Mouse (Mus musculus) fibroblast of lung, adult 2 months (primary cell): ENCODE results near the gene Cdhr4.
A peak's percentile ranks its signal among the peaks of the same experiment; 100 is the strongest.
"Not testable (repeated sequence)": the region's sequence is repeated elsewhere in the genome, so short reads cannot be mapped to it uniquely, and the experiment has no call there.

Source experiments
- DNase-seq: peaks from one replicate; pipeline ENCODE4 v3.0.0-alpha.2; 2011; ENCODE audit warnings: low read depth

Cdhr4 gene

GRCm38 (mm10) chr9:108010385-108010784, 18.1 kb downstream of the Cdhr4 start:
- no peak for DNase-seq

- DNase-seq: not testable (repeated sequence)
Observed at GRCm38 (mm10) chr9:108013577-108013976, 21.3 kb downstream of the Cdhr4 start.

GRCm38 (mm10) chr9:108017127-108017526, 24.8 kb downstream of the Cdhr4 start:
- no peak for DNase-seq

- no peak for DNase-seq
Observed at GRCm38 (mm10) chr9:108020741-108021140, 28.4 kb downstream of the Cdhr4 start.

GRCm38 (mm10) chr9:108023216-108023615, 30.9 kb downstream of the Cdhr4 start:
- DNase-seq: no peak

- no peak for DNase-seq
Observed at GRCm38 (mm10) chr9:108026584-108026983, 34.3 kb downstream of the Cdhr4 start.

GRCm38 (mm10) chr9:108027867-108028266, 35.6 kb downstream of the Cdhr4 start:
- DNase-seq: no peak

- no peak for DNase-seq
Observed at GRCm38 (mm10) chr9:108032126-108032525, 39.8 kb downstream of the Cdhr4 start.

GRCm38 (mm10) chr9:108035331-108036156, 43.2 kb downstream of the Cdhr4 start:
- DNase-seq: no peak

GRCm38 (mm10) chr9:108044751-108045492, 52.6 kb downstream of the Cdhr4 start:
- no peak for DNase-seq

GRCm38 (mm10) chr9:108046582-108046981, 54.3 kb downstream of the Cdhr4 start:
- DNase-seq: no peak

- no peak for DNase-seq
Observed at GRCm38 (mm10) chr9:108047601-108048565, 55.6 kb downstream of the Cdhr4 start.

- no peak for DNase-seq
Observed at GRCm38 (mm10) chr9:108048566-108048955, 56.3 kb downstream of the Cdhr4 start.

GRCm38 (mm10) chr9:108049016-108049455, 56.7 kb downstream of the Cdhr4 start, which contains the start of gene Gmppb:
Gmppb (plus strand) TSS chr9:108049242.
- DNase-seq: peak; percentile 95
